Comparison of ENCODE assay signal across 10 mouse cellular contexts in genomic region chr12:82189715-82190581, GRCm38 (mm10). TPM values are rescaled to one million over a fixed set of nuclear protein-coding genes. Genes with fewer than 3 reads are reported as not detected.
DNase-seq lines count a peak whose midpoint lies in the region; ATAC-seq lines count a peak whose summit lies in the region.
"Had no signal": no experiment of that assay in that cellular context is flagged by ENCODE, and none has a peak within 500 bp of the region (broad histone marks: within the 10 kb centered on the region; RNA-seq: fewer than 3 reads in every experiment).

No protein-coding gene starts in this region.

- DNase-seq in kidney, adult 8-10 months, result no peak
- peak; percentile 8 for DNase-seq in liver, embryonic 13.5 days
- peak; percentile 91 for DNase-seq in splenic B cell, adult 2 months (ENCODE audit: low read depth, low spot score)
- no peak for DNase-seq in frontal cortex, postnatal 36 days (ENCODE audit: low spot score in 2 of 2)
- no peak for DNase-seq in Muller cell, postnatal 12 days (ENCODE audit: inconsistent ontology term)
- DNase-seq: cerebellum, adult 11-12 months had no signal

- no peak overlapping the region for H3K4me3 ChIP-seq in kidney, embryonic 16.5 days (ENCODE audit: low read length)
- no peak overlapping the region; the same call in 1 of the 2 replicates for H3K4me3 ChIP-seq in liver, embryonic 13.5 days (replicated peaks)
- no peak overlapping the region for H3K4me3 ChIP-seq in hindbrain, embryonic 16.5 days (ENCODE audit: low read length)
- H3K4me3 ChIP-seq: midbrain, embryonic 12.5 days had no signal

- no peak overlapping the region for H3K9ac ChIP-seq in kidney, embryonic 16.5 days (replicated peaks; ENCODE audit: low read length)
- peak overlapping the region; percentile 52 for H3K9ac ChIP-seq in liver, embryonic 13.5 days
- H3K9ac ChIP-seq in hindbrain, embryonic 16.5 days (ENCODE audit: low read depth, low read length), result no peak overlapping the region
- H3K9ac ChIP-seq: midbrain, embryonic 12.5 days had no signal

- H3K27me3 ChIP-seq in kidney, embryonic 16.5 days (ENCODE audit: insufficient read depth, low read length), result no peaks in the 10 kb centered on the region
- no peaks in the 10 kb centered on the region for H3K27me3 ChIP-seq in liver, embryonic 13.5 days
- H3K27me3 ChIP-seq in splenic B cell, adult 2 months (ENCODE audit: control insufficient read depth, insufficient read depth, low read length, poor library complexity, severe bottlenecking), result no peaks in the 10 kb centered on the region
- no peaks in the 10 kb centered on the region; the same call in 1 of the 2 replicates for H3K27me3 ChIP-seq in hindbrain, embryonic 16.5 days (replicated peaks; ENCODE audit: control insufficient read depth, insufficient read depth, low read length)
- H3K27me3 ChIP-seq: midbrain, embryonic 12.5 days had no signal

- H3K36me3 ChIP-seq in kidney, embryonic 16.5 days (ENCODE audit: insufficient read depth, low read length), result no peaks in the 10 kb centered on the region
- H3K36me3 ChIP-seq in liver, embryonic 13.5 days, result no peaks in the 10 kb centered on the region
- no peaks in the 10 kb centered on the region; the same call in 1 of the 2 replicates for H3K36me3 ChIP-seq in splenic B cell, adult 2 months (ENCODE audit: control insufficient read depth, insufficient read depth, low read length, poor library complexity, severe bottlenecking)
- no peaks in the 10 kb centered on the region for H3K36me3 ChIP-seq in hindbrain, embryonic 16.5 days (ENCODE audit: control insufficient read depth, insufficient read depth, low read length)
- H3K36me3 ChIP-seq: midbrain, embryonic 12.5 days had no signal

- H3K9me3 ChIP-seq in kidney, embryonic 16.5 days (ENCODE audit: low read length), result no peaks in the 10 kb centered on the region
- no peaks in the 10 kb centered on the region for H3K9me3 ChIP-seq in liver, embryonic 13.5 days (replicated peaks)
- no peaks in the 10 kb centered on the region for H3K9me3 ChIP-seq in hindbrain, embryonic 16.5 days (ENCODE audit: control insufficient read depth, low read length)
- H3K9me3 ChIP-seq: midbrain, embryonic 12.5 days had no signal

- peak overlapping the region; percentile 18; the same call in 1 of the 2 replicates for H3K4me2 ChIP-seq in kidney, embryonic 16.5 days (replicated peaks; ENCODE audit: low read depth, low read length)
- peak overlapping the region; percentile 47 for H3K4me2 ChIP-seq in liver, embryonic 13.5 days
- no peak overlapping the region for H3K4me2 ChIP-seq in hindbrain, embryonic 16.5 days (ENCODE audit: low read length)
- H3K4me2 ChIP-seq: midbrain, embryonic 12.5 days had no signal

- ATAC-seq in kidney, embryonic 16.5 days (ENCODE audit: low FRiP score, low TSS enrichment), result no peak
- ATAC-seq in common myeloid progenitor, adult 5-6 weeks (replicated peaks; ENCODE audit: low read depth, poor library complexity, severe bottlenecking), result peak; percentile 35
- peak; percentile 57 for ATAC-seq in liver, embryonic 13.5 days (ENCODE audit: low read depth)
- ATAC-seq in hindbrain, embryonic 16.5 days, result no peak

- peaks cover 52% of the 10 kb centered on the region for H3K4me1 ChIP-seq in kidney, embryonic 16.5 days (ENCODE audit: insufficient read depth, low read length)
- H3K4me1 ChIP-seq in liver, embryonic 13.5 days (replicated peaks), result peaks cover 62% of the 10 kb centered on the region
- peaks cover 3% of the 10 kb centered on the region; the same call in 1 of the 2 replicates for H3K4me1 ChIP-seq in hindbrain, embryonic 16.5 days (ENCODE audit: control insufficient read depth, insufficient read depth, low read depth, low read length)

- H3K27ac ChIP-seq in kidney, embryonic 16.5 days (ENCODE audit: low read length), result peak overlapping the region; percentile 76; the same call in 1 of the 2 replicates
- H3K27ac ChIP-seq in liver, embryonic 13.5 days, result peak overlapping the region; percentile 47
- no peak overlapping the region for H3K27ac ChIP-seq in hindbrain, embryonic 16.5 days (ENCODE audit: low read depth, low read length)
- H3K27ac ChIP-seq: midbrain, embryonic 12.5 days had no signal

- WGBS in kidney, embryonic 16.5 days, result 61% methylated on average over 16 of the region's 16 CpGs
- 36% methylated on average over 16 of the region's 16 CpGs for WGBS in liver, embryonic 13.5 days (ENCODE audit: insufficient replicate concordance)
- 89% methylated on average over 16 of the region's 16 CpGs for WGBS in hindbrain, embryonic 16.5 days

RNA-seq across cellular contexts. Expression of gene Sipa1l1, which starts 20.8 kb away (rescaled TPM):
- 37.3 and 42.3 TPM in 2 replicates for polyA plus RNA-seq in kidney, embryonic 16.5 days (2015; fragmentation: Nextera tagmentation; extraction: Ambion mirVana)
- 41.3 and 47.9 TPM in 2 replicates for total RNA-seq in common myeloid progenitor, adult 5-6 weeks (2017)
- polyA plus RNA-seq in liver, embryonic 13.5 days (2015; fragmentation: Nextera tagmentation; extraction: Ambion mirVana), result 4.3 and 5.5 TPM in 2 replicates
- 11.1 and 11.2 TPM in 2 replicates for polyA plus RNA-seq in hindbrain, embryonic 16.5 days (2015; fragmentation: Nextera tagmentation; extraction: Ambion mirVana)

Comparison
In these comparisons a context has a peak if more than half of its experiments do, and no peak if none do; other contexts are left out.
1. ATAC-seq: peak in common myeloid progenitor, adult 5-6 weeks (single experiment) and liver, embryonic 13.5 days (single experiment); none in kidney, embryonic 16.5 days (single experiment) and hindbrain, embryonic 16.5 days (single experiment).
2. DNase-seq: peak in liver, embryonic 13.5 days (single experiment) and splenic B cell, adult 2 months (single experiment); none in kidney, adult 8-10 months (0 of 2), frontal cortex, postnatal 36 days (0 of 2) and Muller cell, postnatal 12 days (single experiment).